Mouse (Mus musculus): ENCODE data around the gene Sept4. TPM values are rescaled to one million over a fixed set of nuclear protein-coding genes. Genes with fewer than 3 reads are reported as not detected.
A peak's percentile ranks its signal among the peaks of the same experiment; 100 is the strongest.

Sept4 gene
- total RNA-seq, 2 experiments from 2014 or later: 0.26 TPM; not detected in 1

DNA sequence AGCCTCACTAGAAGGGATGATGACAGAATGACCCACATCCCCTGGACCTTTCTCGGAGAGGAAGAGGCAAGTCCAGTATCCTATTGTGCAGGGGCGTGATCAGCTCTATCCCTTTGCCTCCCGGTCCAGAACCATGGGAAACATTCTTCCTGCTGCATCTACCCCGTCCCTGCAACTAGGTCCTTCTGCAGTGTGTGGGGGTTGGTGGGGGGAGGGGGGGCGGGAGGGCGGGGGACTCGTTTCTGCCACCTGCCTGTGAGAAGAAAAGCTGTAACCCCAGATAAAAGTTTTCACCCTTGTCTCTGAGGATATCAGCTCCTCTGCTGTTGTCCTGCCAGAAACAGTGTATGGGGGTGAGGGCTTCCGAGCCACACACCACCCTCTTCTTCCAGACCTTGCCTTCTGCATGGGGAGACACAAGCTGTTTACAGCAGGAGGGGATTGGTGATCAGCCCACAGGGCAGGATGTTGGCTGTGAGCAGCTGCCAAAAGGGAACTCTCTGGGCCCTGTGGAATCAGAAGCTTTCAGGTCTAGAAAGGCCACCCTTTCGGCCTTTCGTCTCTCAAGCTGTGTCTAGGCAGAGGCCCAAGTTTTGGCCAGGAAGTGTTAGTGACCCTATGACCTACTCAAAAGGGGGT is 10.4 kb downstream of the Sept4 start:
- ATAC-seq (ENCODE audit: poor library complexity, severe bottlenecking): no peak

DNA sequence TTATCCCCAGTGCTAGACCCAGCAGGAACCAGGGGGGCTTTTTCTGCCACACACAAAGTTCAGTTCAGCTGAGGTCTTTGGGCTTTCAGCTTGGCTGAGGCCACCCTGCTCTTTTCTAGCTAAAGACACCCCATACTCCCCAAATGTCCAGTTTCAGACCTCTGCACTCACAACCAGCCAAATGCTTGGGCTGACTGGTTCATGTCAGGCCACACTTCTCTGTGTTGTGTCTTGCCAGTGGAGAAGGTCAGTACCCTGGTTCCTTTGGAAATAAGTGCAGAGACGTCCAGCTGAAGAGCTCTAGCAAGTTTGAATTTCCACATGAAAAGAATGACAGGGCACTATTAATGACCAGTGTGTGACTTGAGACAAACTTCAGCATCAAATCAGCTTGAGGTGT is 11.0 kb downstream of the Sept4 start:
- no peak for ATAC-seq (ENCODE audit: poor library complexity, severe bottlenecking)

DNA sequence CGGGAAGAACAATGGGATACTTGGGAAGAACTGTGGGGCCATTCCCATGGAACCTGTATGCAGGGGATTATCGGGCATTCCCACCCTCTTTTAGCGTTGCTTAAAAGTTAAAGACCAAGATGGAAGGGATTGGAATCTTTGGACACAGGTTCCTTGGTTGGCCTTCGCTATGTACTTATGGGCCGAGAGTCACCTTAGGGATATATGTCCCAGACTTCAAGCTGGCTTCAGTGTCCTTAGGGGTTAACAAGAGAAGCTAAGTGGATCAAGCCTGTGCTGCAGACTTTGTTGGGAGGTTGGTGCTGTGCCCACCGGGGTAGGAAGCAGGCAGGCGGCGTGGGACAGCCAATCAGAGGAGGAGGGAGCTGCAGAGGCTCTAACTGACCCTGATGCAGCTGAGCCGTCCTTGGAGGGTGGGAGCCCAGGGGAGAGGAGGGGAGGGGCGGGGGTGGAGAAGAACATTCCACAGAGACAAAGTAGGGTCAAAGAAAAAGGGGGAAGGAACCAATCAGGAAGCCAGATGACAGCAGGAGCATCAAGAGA is 11.9 kb downstream of the Sept4 start:
- ATAC-seq (ENCODE audit: poor library complexity, severe bottlenecking): no peak

DNA sequence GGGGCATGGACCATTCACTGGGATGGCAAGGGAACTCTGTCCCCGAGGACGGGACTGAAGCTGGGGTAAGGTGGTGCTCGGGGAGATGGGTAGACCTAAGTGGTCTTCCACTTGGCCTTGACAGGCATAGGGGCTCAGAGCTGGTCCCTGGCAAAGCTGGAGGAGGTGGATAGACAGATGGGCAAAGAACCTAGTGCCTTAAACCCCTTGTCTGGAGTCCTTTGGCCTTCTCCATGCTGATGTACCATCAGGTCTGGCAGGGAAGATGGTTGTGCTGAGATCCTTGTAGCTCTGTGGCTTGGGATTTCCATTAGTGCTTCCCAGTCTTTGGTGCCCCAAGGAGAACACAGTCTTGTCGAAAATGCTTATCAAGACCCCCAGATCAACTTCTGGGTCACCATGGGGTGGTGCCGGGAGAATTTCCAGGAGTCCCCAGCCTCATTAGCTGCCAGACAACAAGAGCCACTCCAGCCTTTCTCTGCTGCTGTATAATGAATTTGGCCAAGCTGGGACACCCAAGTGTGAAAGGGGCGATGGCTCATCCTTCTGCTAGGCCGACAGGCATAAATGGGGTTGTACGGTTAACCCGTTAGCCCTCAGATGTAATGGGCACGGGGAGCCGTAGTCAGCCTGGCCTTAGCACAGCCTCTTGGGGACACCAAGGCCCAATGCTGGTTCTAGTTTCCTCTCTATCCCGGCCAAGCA is 12.6 kb downstream of the Sept4 start:
- no peak for ATAC-seq (ENCODE audit: poor library complexity, severe bottlenecking)

DNA sequence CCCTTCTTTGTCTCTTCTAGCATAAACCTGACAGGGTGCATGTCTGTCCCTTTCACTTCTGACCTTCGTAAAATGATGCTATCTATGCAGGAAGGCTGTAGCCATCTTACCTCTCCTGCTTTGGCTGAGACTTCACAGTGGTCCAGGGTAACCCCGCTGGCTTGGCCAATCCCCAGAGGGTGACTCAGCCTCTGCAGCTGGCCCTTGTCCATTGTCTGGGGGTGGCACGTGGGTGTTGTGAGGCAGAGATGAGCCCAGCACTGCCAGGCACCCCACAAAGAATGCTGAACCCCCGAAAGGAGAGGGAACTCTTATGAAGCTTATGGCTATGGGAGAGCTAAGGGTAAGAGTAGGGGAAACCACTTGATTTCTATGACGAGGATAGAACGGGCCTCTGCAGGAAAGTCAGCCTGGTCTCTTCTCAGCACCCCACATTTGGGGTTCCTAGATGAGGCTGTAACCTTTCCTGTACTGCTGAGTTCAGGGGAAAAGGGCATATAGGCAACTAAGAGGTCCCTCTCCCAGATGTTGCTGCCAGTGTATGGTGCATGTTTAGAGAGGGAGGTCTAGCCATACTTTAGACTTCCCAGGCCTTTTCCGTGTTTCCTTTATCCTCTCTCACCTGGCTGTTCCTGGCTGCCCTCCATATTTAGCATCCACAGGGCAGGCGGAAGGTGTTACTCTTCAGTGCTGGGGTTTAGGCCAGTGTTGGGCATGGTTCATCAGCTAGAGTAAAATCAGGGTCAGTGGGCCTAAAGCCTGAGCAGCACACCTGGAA is 13.4 kb downstream of the Sept4 start:
- no peak for ATAC-seq (ENCODE audit: poor library complexity, severe bottlenecking)

DNA sequence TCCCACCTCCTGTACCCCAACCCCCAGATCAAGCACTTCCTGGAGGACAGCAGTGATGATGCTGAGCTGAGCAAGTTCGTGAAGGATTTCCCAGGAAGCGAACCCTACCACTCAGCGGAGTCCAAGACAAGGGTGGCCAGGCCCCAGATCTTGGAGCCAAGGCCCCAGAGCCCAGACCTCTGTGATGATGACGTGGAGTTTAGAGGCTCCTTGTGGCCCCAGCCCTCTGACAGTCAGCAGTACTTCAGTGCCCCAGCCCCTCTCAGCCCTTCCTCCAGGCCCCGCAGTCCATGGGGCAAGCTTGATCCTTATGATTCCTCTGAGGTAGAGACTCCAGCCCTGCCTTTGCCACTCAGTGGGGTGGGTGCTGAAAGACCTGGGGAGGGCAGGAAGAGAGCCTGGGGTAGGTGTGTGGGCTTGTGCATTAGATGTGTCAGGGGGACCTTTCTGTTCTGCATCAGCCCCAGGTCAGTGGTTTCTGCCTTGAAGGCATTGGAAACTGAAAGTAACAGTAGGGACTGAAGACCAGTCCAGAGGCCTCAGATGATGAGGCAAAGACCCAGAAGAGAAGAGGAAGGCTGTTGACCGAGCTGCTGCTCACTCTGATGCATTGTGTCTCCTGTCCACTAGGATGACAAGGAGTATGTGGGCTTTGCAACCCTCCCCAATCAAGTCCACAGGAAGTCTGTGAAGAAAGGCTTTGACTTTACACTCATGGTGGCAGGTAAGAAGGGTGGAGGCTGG is 14.8 kb downstream of the Sept4 start:
- ATAC-seq (ENCODE audit: poor library complexity, severe bottlenecking): peak; percentile 52

DNA sequence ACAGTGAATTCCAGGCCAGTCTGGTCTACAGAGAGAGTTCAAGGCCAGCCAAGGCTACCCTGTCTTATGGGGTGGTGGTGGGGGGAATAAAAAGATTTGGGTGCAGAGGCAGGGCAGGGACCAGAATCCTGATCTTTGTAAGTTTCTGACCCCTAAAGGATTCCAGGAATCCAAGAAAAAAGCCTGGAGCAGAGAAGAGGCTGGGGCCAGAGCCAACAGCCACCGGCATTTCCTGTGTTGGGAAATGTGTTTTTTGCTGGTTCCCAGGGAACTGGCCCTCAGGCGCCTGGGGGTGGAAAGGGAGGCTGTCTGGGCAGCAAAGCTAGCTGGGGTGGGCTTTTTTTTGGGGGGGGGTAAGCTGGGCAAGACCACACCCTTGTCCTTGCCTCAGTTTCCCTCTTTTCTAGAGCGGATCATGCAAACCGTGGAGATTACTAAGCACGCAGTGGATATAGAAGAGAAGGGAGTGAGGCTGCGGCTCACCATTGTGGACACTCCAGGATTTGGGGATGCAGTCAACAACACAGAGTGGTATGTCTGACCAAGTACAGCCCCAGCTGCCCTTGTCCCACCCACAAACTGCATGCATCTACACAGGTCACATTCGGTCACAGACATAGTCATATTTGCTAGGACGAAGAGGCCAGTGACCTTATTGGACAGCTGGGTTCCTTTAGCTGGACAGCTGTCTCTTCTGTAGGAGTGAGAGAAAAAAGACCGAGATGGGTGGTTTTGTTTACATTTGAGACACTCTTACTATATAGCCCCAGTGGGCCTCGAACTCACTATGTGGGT is 16.2 kb downstream of the Sept4 start:
- ATAC-seq (ENCODE audit: poor library complexity, severe bottlenecking): no peak

DNA sequence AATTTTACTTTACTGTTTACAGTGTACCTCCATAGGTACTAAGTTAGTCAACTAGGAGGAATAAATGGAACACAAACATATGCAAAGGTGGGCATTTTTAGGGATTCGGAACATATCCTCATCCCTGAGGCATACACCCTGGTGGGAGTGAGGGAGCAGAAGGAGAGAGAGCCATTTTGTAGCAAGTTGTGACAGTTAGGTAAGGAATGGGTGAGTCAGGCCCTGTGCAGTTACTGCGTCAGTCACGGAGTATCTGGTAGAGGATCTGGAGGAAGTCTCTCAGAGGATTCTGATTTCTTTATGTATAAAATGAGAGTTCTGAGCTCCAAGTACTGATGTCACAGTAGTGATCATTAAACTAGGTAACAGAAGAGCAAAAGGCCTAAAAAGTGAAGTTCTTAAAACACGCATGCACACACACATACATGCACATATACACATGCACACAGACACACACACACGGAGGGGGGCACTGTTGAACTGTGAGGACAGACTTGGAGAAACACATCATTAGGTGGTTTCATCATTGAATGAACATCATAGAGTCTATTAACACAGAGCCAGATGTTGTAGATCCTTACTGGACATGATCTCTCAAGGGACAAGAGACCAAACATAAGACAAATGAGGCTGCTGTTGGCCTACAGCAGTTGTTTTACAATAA is 18.6 kb downstream of the Sept4 start:
- no peak for ATAC-seq (ENCODE audit: poor library complexity, severe bottlenecking)

DNA sequence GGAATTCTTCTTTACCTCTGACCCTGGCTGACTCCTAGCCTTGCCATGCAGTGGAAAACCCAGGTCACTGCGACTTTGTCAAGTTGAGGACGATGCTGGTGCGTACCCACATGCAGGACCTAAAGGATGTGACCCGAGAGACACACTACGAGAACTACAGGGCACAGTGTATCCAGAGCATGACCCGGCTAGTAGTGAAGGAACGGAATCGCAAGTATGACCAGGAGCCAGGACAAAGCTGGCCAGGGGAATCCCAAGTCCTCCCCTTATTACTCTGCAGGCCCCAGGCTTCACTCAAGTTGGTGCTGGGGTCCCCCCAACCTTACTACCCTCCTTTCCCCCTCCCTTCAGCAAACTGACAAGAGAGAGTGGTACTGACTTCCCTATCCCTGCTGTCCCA is 20.9 kb downstream of the Sept4 start:
- no peak for ATAC-seq (ENCODE audit: poor library complexity, severe bottlenecking)

DNA sequence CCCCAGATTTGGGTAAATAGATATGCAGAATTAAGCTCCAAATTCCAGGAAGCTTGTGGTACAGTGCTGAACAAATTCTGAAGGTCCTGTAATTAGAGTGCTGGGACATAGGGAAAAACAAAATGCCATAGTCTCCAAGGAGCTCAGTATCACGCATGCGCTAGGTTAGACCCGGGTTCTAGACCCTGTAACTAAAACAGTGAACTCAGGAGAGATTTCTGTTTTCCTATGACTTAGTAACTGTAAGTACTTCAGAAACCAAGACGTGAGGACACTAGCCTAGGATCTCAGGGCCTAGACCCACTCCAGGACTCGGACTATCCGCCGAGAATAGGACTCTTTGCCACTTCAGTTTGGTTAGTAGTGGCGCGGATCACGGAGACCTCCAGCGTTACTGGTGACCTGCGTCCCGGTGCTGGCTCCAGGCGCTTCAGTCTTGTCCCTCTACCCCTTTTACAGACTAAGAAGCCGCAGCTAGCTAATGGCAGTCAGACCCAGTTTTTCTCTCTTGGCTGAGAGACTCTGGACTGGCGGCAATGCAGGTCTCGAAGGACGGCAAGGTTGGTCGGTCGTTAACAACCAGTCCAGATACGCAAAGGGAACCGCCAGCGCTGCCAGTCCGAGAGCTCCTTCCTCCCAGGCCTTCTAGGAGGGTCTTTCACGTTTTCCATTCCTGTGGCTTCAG is 22.3 kb downstream of the Sept4 start:
- ATAC-seq (ENCODE audit: poor library complexity, severe bottlenecking): no peak

DNA sequence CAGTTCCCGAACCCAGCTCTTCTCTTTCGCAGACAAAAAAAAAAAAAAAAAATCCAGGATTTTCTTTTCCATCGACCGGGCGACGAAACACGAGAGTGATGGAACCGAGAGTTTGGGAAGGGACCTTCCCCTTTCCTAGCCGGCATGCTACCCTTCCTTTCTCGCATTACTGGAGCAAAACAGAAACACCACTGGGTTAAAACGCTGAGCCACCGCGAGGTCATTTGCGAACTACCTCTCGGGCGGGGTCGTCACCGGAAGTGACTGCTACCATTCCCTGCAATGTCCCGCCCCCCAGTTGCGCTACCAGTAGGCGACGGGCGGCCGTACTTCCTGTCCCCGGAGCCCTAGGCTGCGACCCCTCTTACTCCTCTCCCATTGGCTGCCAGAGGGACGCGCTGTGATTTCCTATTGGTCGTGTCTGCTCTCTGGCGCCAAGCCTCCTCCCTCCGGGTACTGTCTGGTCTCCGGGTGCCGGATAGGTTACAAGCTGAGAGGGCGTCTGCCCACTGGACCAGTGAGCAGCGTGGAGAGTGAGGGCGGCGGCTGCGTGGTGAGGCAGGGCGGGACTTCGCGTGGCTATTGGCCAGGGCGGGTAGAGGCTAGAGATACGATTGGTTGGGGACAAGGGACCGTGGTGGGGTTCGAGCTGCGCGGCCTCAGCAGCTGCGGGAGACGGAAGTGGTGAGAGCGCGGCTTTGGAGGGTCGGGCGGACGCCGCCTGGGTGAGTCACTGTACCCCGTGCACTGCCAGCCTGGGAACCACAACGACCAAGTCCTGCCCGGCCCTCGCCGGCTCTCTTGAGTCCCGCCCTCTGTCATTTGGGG is 23.0 kb downstream of the Sept4 start, which contains the start of gene Mtmr4:
TSS of gene Mtmr4 (plus strand) at position 637 of the 828 bp plus-strand sequence.
- ATAC-seq (ENCODE audit: poor library complexity, severe bottlenecking): peak; percentile 82

DNA sequence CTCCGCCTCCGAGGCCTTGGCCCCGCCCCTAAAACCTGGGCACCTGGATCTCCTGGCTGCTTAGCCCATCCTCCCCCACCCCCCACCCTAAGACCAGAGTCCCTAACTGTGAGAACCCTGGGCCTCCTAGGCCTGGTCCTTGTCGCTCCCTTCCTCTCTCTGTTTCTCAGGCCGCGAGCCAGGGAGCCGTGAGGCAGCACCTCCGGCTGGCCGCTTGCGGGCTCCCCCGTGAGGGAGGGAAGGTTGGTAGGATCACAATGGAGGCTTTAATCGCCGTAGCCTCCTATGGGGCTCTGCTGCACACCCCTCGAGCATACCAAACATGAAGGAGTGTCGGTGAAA is 23.6 kb downstream of the Sept4 start:
- peak; percentile 14 for ATAC-seq (ENCODE audit: poor library complexity, severe bottlenecking)

DNA sequence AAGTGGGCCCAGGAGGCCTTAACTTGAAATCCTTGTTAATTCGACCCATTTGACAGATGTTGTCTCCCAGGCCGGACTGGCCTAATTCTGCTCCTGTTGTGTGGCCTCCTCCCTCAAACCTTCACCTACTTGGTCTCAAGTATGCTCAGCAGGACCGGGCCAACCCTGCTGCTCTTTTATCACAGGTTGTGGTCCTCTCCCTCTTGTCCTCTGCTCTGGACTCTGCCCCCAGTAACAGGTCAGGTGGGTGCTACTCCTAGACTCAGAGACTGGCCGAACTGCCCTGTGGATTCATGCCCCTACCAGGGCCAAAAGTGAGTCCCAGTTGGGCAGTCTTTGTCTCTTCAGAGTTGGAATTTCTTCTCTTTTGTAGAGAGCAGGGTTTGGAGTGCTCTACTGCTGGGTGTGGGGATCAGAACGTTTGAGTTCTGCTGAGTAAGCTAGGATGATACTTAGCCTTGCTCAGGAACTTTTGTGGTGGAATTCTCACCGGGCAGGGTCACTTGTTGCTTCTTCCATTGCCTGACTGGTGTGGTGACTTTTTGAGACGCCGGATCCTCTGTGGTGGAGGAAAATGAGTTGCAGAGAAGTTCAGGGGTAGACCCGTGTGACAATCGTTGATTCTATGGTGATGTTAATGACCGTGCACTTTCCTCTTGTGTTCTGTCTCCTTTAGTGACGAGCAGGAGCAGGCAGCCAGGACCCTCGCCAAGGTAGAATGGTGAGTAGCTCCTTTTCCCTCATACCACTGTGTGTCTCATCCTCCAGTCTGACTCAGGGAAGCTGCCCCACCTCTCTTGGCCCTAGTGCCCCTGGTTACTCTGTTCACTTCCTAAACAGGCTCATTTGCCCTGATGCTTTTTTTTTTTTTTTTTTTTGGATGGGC is 24.3 kb downstream of the Sept4 start:
- ATAC-seq (ENCODE audit: poor library complexity, severe bottlenecking): no peak

DNA sequence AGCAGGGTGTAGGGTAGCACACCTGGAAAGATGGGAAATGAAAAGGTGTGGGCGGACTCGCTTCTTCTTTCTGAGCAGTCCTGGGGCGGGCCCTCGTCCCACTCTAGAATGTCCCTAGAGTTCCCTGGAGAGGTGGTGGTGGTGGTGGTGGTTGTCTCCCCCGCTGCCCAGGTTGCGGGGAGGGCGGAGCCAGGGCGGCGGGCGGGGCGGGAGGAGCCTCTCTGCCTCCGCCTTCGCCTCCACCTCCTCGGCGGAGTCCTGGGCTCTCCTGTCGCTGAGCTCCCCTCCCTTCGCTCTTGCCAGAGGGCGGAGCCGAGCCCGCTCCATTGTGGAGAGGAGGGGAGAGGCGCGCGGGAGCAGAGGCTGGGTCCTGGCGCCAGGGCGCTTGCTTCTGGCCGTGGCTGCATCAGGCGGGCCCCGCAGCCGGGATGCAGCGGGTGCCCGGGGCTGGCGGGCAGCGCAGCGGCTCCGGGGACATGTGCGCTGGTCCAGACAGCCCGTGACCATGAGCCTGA is 26.7 kb downstream of the Sept4 start:
- peak; percentile 23 for ATAC-seq (ENCODE audit: poor library complexity, severe bottlenecking)

DNA sequence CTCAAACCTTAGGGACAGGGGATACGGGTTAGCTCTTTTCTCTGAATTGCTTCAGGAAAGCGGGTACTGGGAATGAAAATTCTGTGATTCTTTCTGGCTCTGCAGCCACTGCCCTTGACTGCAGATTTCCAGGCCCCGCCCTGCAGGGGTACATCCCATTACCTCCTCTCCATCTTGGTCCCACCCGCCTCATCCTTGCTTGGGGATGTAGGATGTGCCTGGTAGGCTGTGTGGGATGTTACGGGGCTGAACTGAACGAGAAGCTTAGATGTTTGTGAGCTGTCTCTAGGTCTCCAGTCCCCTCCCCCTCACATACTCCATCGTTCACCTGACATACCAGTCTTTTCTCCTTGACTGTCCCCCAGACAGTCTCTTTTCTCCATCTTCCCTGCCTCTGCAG is 27.3 kb downstream of the Sept4 start:
- ATAC-seq (ENCODE audit: poor library complexity, severe bottlenecking): no peak

DNA sequence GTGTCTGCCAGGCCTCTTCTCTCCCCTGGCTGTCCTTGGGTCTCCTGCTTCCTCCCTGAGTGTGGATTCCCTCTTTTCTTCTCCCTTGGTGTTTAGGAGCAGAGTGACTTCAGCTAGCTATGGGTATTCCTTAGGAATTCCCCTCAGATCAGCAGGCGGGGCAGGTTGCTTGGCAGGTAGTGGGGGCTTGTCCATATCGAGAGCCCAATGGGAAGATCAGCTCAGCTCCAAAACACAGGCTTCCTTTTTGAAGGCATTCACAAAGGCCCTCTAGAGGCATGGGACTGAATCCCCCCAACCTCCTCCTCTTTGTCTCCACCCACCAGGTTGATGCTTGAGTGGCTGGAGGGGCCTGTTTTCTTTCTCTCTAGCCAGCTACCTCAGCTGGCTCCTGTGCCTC is 27.8 kb downstream of the Sept4 start:
- ATAC-seq (ENCODE audit: poor library complexity, severe bottlenecking): no peak

DNA sequence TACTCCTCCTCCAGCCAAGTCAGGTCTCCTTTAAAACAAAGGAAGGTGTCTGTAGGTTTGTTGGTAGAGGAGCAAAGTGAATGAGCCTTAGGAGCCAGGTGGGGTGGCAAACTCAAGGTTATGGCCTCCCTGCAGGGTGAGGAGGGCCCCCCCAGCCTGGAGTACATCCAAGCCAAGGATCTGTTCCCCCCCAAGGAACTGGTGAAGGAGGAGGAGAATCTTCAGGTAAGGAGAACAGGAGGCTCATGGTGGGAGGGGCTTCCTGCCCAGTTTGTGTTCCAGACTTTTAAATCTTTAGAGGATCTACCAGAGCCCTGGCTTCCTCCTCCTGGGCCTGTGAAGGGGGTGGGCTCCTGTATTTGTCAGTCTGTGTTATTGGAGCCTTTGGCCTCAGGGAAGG is 28.4 kb downstream of the Sept4 start:
- ATAC-seq (ENCODE audit: poor library complexity, severe bottlenecking): no peak
